Mouse (Mus musculus) testis, adult 2 months (tissue): ENCODE data around the gene Ppp1r9a.

Experiments
- CTCF ChIP-seq: fragments of 200-500 bp; IDR thresholded peaks from 2 replicates; pipeline ENCODE4 v1.5.1; 2012; ENCODE audit warnings: low read depth, mild to moderate bottlenecking, inconsistent platforms, low read length, moderate library complexity; ENCODE audit not compliant: control insufficient read depth, insufficient read depth, insufficient replicate concordance
- POLR2A ChIP-seq: fragments of 200-500 bp; IDR thresholded peaks from 2 replicates; pipeline ENCODE4 v1.6.1; 2012; ENCODE audit warnings: low read depth, mild to moderate bottlenecking, inconsistent platforms, low read length, moderate library complexity; ENCODE audit not compliant: control insufficient read depth

DNA sequence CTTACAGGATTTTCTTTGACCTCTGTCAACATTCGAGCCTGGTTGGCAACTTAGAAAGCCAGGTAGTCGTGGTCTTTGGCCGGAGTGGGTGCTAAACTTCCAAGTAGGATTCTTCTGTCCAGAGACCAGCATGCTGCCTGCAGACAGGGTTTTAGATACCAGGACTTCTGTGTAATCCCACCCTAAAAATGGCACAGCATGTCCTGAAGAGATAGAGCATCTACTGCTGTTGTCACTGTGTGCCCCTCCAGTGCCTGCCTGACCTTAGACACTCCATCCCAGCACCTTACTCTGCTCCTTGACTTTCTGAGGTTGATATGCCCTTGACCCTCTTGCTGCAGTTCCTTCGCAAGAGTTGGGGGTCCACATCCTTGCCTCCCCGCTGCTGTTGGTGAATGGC lies 127.2 kb downstream of the Ppp1r9a start:
- TF ChIP-seq POLR2A (no peak), CTCF (no peak)
